Mouse (Mus musculus): ENCODE results near the gene Cul3. TPM values are rescaled to one million over a fixed set of nuclear protein-coding genes. Genes with fewer than 3 reads are reported as not detected.

Cul3 gene
- polyA plus RNA-seq, 1 experiment = 4.5 TPM

DNA sequence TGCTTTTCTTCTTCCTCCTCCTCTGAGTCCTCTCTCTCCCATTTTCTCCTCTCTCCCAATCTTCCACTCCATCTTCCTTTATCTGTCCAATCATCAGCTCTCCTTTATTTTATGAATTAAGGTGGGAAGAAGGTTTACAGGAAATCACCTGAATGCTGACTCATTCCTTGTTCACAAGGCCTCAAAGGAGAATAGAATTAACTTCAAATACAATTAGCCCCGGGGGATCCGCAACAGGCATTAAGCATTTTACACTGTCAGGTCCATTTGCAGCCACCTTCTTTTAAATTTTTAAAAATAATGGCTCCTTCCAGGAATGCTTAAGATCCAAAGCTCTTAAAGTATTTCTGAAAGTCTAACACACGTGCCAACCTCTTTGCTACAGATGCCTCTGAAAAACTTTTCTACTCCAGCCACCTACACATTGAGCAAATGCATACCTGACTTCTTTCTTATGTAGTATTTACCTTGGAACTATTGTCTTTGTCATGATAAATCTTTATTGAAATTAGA lies 24.7 kb downstream of the Cul3 start:
- Histone ChIP-seq H3K27ac (ENCODE audit: insufficient read depth, low read depth, low read length) (no peak overlapping the region), H3K27me3 (ENCODE audit: control insufficient read depth, insufficient read depth, low read length) (no peaks in the 10 kb centered on the region), H3K4me1 (ENCODE audit: control insufficient read depth, insufficient read depth, insufficient read length, low read length) (no peaks in the 10 kb centered on the region), H3K36me3 (ENCODE audit: control insufficient read depth, insufficient read depth, low read length) (peaks cover 3% of the 10 kb centered on the region), H3K4me3 (ENCODE audit: low read depth, low read length) (no peak overlapping the region)
- TF ChIP-seq POLR2A (IDR thresholded peaks at IDR 0.05; ENCODE audit: low read depth, low read length) (no peak), CTCF (IDR thresholded peaks at IDR 0.05; ENCODE audit: extremely low read depth, insufficient read length, insufficient replicate concordance, low read depth, low read length) (no peak)
- WGBS = 87% methylated on average over 3 of the region's 3 CpGs

DNA sequence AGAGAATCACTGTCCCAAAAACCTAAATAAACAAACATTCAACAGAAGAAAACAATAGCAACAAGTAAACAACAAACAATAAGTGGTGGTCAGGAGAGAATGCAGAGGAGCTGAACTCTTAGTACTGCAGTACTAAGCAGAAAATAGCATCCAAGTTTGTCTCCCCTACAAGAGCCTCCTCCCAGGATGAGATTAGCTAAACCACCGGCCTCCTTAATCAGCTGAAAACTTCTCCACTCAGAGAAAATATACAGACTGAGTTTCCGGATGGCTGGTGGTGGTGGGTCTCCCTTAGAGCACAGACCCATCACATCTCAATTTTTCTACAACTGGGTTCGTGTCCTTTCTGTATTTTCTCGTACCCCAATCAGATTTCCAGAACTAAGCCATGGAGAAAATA lies 47.0 kb downstream of the Cul3 start:
- no peak overlapping the region for H3K27ac ChIP-seq (ENCODE audit: insufficient read depth, low read depth, low read length)
- 0 out of 2 replicates have a peak, but pooled peaks cover 2% of the 10 kb centered on the region for H3K36me3 ChIP-seq (ENCODE audit: control insufficient read depth, insufficient read depth, low read length)
- TF ChIP-seq CTCF (IDR thresholded peaks at IDR 0.05; ENCODE audit: extremely low read depth, insufficient read length, insufficient replicate concordance, low read depth, low read length) (no peak), POLR2A (IDR thresholded peaks at IDR 0.05; ENCODE audit: low read depth, low read length) (no peak)
- no peak overlapping the region for H3K4me3 ChIP-seq (ENCODE audit: low read depth, low read length)
- H3K27me3 ChIP-seq (ENCODE audit: control insufficient read depth, insufficient read depth, low read length) = no peaks in the 10 kb centered on the region
- WGBS = 67% methylated on average over 4 of the region's 4 CpGs
- peaks cover 2% of the 10 kb centered on the region; the same call in 1 of the 2 replicates for H3K4me1 ChIP-seq (ENCODE audit: control insufficient read depth, insufficient read depth, insufficient read length, low read length)

DNA sequence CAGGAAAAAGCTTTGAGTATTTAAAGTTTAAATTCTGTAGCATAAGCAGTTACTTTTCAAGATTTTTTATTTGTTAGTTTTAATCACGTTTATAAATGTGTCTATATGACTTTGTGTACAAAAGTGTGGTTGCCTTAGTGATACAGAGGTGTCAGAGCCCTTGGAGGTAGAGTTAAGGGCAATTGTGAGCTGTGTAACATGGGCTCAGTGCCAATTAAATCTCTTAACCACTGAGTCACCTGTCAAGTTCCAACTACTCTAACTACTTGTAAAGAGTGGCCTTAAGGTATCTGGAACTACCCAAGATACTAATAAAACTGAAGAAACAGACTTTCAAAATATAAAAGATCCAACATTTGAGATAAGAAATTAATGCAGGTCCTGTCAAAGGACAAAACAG lies 61.5 kb downstream of the Cul3 start:
- no peaks in the 10 kb centered on the region for H3K27me3 ChIP-seq (ENCODE audit: control insufficient read depth, insufficient read depth, low read length)
- WGBS = 42% methylated on average over 1 of the region's 1 CpGs
- no peaks in the 10 kb centered on the region for H3K4me1 ChIP-seq (ENCODE audit: control insufficient read depth, insufficient read depth, insufficient read length, low read length)
- no peak overlapping the region for H3K27ac ChIP-seq (ENCODE audit: insufficient read depth, low read depth, low read length)
- H3K4me3 ChIP-seq (ENCODE audit: low read depth, low read length) = no peak overlapping the region
- TF ChIP-seq POLR2A (IDR thresholded peaks at IDR 0.05; ENCODE audit: low read depth, low read length) (no peak), CTCF (IDR thresholded peaks at IDR 0.05; ENCODE audit: extremely low read depth, insufficient read length, insufficient replicate concordance, low read depth, low read length) (no peak)
- H3K36me3 ChIP-seq (ENCODE audit: control insufficient read depth, insufficient read depth, low read length) = peaks cover 40% of the 10 kb centered on the region

DNA sequence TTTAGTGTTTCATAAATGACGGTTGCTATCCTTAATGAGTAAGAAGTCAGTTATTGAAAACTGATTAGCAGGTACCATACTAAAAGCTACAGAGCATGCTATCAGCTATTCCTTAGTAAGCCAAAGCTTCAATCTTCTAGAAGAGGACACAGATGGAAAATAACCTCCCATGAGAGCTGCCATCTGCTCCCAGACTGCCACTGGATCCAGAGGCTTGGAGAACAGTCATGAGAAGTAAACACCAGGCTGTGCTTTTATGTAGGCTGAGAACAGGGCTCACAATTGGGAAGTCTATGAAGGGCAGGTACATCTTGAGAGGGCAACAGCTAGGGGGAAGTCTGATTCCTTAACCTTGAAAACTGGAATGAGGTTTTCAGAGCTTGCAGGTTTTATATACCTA lies 79.8 kb downstream of the Cul3 start:
- Histone ChIP-seq H3K4me3 (ENCODE audit: low read depth, low read length) (no peak overlapping the region), H3K4me1 (ENCODE audit: control insufficient read depth, insufficient read depth, insufficient read length, low read length) (no peaks in the 10 kb centered on the region), H3K27me3 (ENCODE audit: control insufficient read depth, insufficient read depth, low read length) (no peaks in the 10 kb centered on the region), H3K36me3 (ENCODE audit: control insufficient read depth, insufficient read depth, low read length) (peaks cover 7% of the 10 kb centered on the region), H3K27ac (ENCODE audit: insufficient read depth, low read depth, low read length) (no peak overlapping the region)
- 77% methylated on average over 1 of the region's 1 CpGs for WGBS
- no peak for TF ChIP-seq CTCF (IDR thresholded peaks at IDR 0.05; ENCODE audit: extremely low read depth, insufficient read length, insufficient replicate concordance, low read depth, low read length)
- TF ChIP-seq POLR2A (IDR thresholded peaks at IDR 0.05; ENCODE audit: low read depth, low read length) = no peak

DNA sequence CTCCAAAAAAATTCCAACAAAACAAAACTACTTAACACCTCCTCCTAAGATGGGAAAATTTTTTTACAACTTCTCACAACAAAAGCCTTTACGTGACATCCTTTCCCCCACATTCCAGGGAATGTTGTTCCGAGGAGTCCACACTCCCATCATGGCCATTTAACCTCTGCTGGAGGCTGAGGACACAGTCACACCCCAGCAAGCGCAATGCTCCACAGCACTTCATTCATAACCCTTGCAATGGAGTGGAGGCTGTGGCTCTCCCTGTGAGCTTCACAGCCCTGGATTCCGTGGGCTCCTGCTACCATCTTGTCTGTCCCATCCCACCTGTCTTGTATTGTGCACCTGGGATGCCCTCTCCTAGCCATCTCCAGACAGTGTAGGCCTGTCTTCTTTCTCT lies 81.6 kb downstream of the Cul3 start:
- Histone ChIP-seq H3K27me3 (ENCODE audit: control insufficient read depth, insufficient read depth, low read length) (no peaks in the 10 kb centered on the region), H3K36me3 (ENCODE audit: control insufficient read depth, insufficient read depth, low read length) (no peaks in the 10 kb centered on the region), H3K27ac (ENCODE audit: insufficient read depth, low read depth, low read length) (no peak overlapping the region), H3K4me1 (ENCODE audit: control insufficient read depth, insufficient read depth, insufficient read length, low read length) (no peaks in the 10 kb centered on the region), H3K4me3 (ENCODE audit: low read depth, low read length) (no peak overlapping the region)
- 75% methylated on average over 4 of the region's 4 CpGs for WGBS
- TF ChIP-seq POLR2A (IDR thresholded peaks at IDR 0.05; ENCODE audit: low read depth, low read length) = no peak
- no peak for TF ChIP-seq CTCF (IDR thresholded peaks at IDR 0.05; ENCODE audit: extremely low read depth, insufficient read length, insufficient replicate concordance, low read depth, low read length)

DNA sequence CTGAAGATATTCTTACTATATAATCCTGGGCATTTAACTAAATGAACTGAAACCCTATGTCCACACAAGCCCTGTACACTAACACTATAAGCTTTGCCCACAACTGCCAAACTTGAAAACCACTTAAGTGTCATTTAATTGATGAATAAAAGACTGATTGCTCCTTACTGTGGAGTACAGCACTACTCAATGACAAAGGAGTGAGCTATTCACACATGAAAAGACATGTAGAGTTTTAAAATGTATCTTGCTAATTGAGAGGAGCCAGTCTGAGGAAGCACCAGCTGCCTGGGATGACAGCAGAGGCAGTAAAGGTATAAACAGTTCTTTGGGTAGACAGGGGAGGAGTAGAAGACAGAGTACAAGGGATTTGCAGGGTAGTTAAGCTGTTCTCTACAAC lies 87.0 kb downstream of the Cul3 start:
- TF ChIP-seq POLR2A (IDR thresholded peaks at IDR 0.05; ENCODE audit: low read depth, low read length) (no peak), CTCF (IDR thresholded peaks at IDR 0.05; ENCODE audit: extremely low read depth, insufficient read length, insufficient replicate concordance, low read depth, low read length) (no peak)

DNA sequence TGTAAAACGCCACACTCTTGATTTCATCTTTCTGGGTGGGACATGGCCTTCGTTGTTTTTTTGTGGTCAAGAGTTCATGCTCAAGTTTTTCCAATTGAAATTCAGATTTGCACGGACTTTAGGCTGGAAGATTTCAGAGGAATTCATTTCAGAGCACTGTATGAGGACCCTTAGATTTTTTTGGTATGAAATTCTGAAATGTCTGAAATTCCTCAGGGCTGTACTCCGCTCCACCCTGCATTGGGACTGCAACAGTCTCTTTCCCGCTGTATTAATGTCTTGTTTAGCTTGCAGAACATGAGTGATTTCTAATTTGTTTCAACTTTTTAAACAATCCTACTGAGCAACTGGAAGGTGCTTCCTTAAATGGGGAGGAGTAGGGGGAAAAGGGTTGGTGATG lies 90.0 kb downstream of the Cul3 start:
- Histone ChIP-seq H3K36me3 (ENCODE audit: control insufficient read depth, insufficient read depth, low read length) (no peaks in the 10 kb centered on the region), H3K27ac (ENCODE audit: insufficient read depth, low read depth, low read length) (no peak overlapping the region), H3K4me3 (ENCODE audit: low read depth, low read length) (no peak overlapping the region), H3K4me1 (ENCODE audit: control insufficient read depth, insufficient read depth, insufficient read length, low read length) (no peaks in the 10 kb centered on the region), H3K27me3 (ENCODE audit: control insufficient read depth, insufficient read depth, low read length) (no peaks in the 10 kb centered on the region)
- TF ChIP-seq POLR2A (IDR thresholded peaks at IDR 0.05; ENCODE audit: low read depth, low read length) = no peak
- TF ChIP-seq CTCF (IDR thresholded peaks at IDR 0.05; ENCODE audit: extremely low read depth, insufficient read length, insufficient replicate concordance, low read depth, low read length) = no peak
- 80% methylated on average over 5 of the region's 5 CpGs for WGBS

More for the DNA sequence above, 87.0 kb downstream of the Cul3 start:
- Histone ChIP-seq H3K4me3 (ENCODE audit: low read depth, low read length) (no peak overlapping the region), H3K4me1 (ENCODE audit: control insufficient read depth, insufficient read depth, insufficient read length, low read length) (no peaks in the 10 kb centered on the region), H3K36me3 (ENCODE audit: control insufficient read depth, insufficient read depth, low read length) (no peaks in the 10 kb centered on the region), H3K27ac (ENCODE audit: insufficient read depth, low read depth, low read length) (no peak overlapping the region), H3K27me3 (ENCODE audit: control insufficient read depth, insufficient read depth, low read length) (no peaks in the 10 kb centered on the region)
